Mouse (Mus musculus): ENCODE measurements at regions not wholly inside any gene's neighbourhood (a gene's known extent, or its start where the extent isn't known, plus 50 kb on each side); places are given as distances from the start of the nearest gene placed in this dataset.
"Not testable (repeated sequence)": the region's sequence is repeated elsewhere in the genome, so short reads cannot be mapped to it uniquely, and the experiment has no call there.

- ATAC-seq (ENCODE audit: insufficient read depth); H3K36me3 ChIP-seq (ENCODE audit: insufficient read depth); H3K4me3 ChIP-seq (ENCODE audit: low read depth, low read length); H3K27me3 ChIP-seq (ENCODE audit: insufficient read depth, low read length); H3K9me3 ChIP-seq (ENCODE audit: low read depth, low read length); H3K9ac ChIP-seq; H3K27ac ChIP-seq (ENCODE audit: low read depth); DNase-seq; H3K4me1 ChIP-seq (ENCODE audit: insufficient read depth); H3K4me2 ChIP-seq: not testable (repeated sequence)
- WGBS, result 75% methylated on average over 2 of the region's 2 CpGs
These were observed 971.2 kb downstream of the Agbl1 start for GRCm38 (mm10) chr7:77200903-77201302.

GRCm38 (mm10) chr7:77205604-77206003 is 975.9 kb downstream of the Agbl1 start:
- Histone ChIP-seq H3K36me3 (ENCODE audit: insufficient read depth) (no peaks in the 10 kb centered on the region), H3K9me3 (ENCODE audit: low read depth, low read length) (no peaks in the 10 kb centered on the region), H3K4me3 (ENCODE audit: low read depth, low read length) (no peak overlapping the region), H3K9ac (no peak overlapping the region), H3K4me1 (ENCODE audit: insufficient read depth) (no peaks in the 10 kb centered on the region), H3K27me3 (ENCODE audit: insufficient read depth, low read length) (no peaks in the 10 kb centered on the region), H3K27ac (ENCODE audit: low read depth) (no peak overlapping the region), H3K4me2 (no peak overlapping the region)
- ATAC-seq (ENCODE audit: insufficient read depth), result no peak
- 66% methylated on average over 3 of the region's 3 CpGs for WGBS
- TF ChIP-seq CTCF (IDR thresholded peaks at IDR 0.05; ENCODE audit: low read depth), result no peak
- no peak for DNase-seq

GRCm38 (mm10) chr7:77249391-77249790 is 1019.7 kb downstream of the Agbl1 start:
- H3K27ac ChIP-seq (ENCODE audit: low read depth), result no peak overlapping the region
- H3K4me1 ChIP-seq (ENCODE audit: insufficient read depth), result no peaks in the 10 kb centered on the region
- DNase-seq (no peak), ATAC-seq (ENCODE audit: insufficient read depth) (no peak)
- no peak for TF ChIP-seq CTCF (IDR thresholded peaks at IDR 0.05; ENCODE audit: low read depth)
- 66% methylated on average over 1 of the region's 1 CpGs for WGBS
- no peaks in the 10 kb centered on the region for H3K9me3 ChIP-seq (ENCODE audit: low read depth, low read length)
- H3K36me3 ChIP-seq (ENCODE audit: insufficient read depth), result no peaks in the 10 kb centered on the region
- no peak overlapping the region for H3K4me3 ChIP-seq (ENCODE audit: low read depth, low read length)
- no peak overlapping the region for H3K4me2 ChIP-seq
- H3K9ac ChIP-seq, result no peak overlapping the region
- H3K27me3 ChIP-seq (ENCODE audit: insufficient read depth, low read length), result no peaks in the 10 kb centered on the region

- H3K27ac ChIP-seq (ENCODE audit: low read depth), result no peak overlapping the region
- DNase-seq (no peak), ATAC-seq (ENCODE audit: insufficient read depth) (no peak)
- no peaks in the 10 kb centered on the region for H3K4me1 ChIP-seq (ENCODE audit: insufficient read depth)
- no peaks in the 10 kb centered on the region for H3K9me3 ChIP-seq (ENCODE audit: low read depth, low read length)
- H3K9ac ChIP-seq, result no peak overlapping the region
- no peak overlapping the region for H3K4me2 ChIP-seq
- no peaks in the 10 kb centered on the region for H3K27me3 ChIP-seq (ENCODE audit: insufficient read depth, low read length)
- 61% methylated on average over 4 of the region's 4 CpGs for WGBS
- no peak for TF ChIP-seq CTCF (IDR thresholded peaks at IDR 0.05; ENCODE audit: low read depth)
- H3K36me3 ChIP-seq (ENCODE audit: insufficient read depth), result no peaks in the 10 kb centered on the region
- H3K4me3 ChIP-seq (ENCODE audit: low read depth, low read length), result no peak overlapping the region
These were observed 1058.0 kb downstream of the Agbl1 start for GRCm38 (mm10) chr7:77287657-77288056.

GRCm38 (mm10) chr7:77294984-77295642 is 1065.4 kb downstream of the Agbl1 start:
- H3K9me3 ChIP-seq (ENCODE audit: low read depth, low read length), result no peaks in the 10 kb centered on the region
- WGBS, result 43% methylated on average over 5 of the region's 5 CpGs
- no peak for ATAC-seq (ENCODE audit: insufficient read depth)

GRCm38 (mm10) chr7:77303227-77303626 is 1073.5 kb downstream of the Agbl1 start:
- H3K4me2 ChIP-seq, result no peak overlapping the region
- WGBS, result 45% methylated on average over 3 of the region's 3 CpGs
- no peak for TF ChIP-seq CTCF (IDR thresholded peaks at IDR 0.05; ENCODE audit: low read depth)

More at GRCm38 (mm10) chr7:77294984-77295642, 1065.4 kb downstream of the Agbl1 start:
- H3K4me3 ChIP-seq (ENCODE audit: low read depth, low read length), result no peak overlapping the region
- H3K27me3 ChIP-seq (ENCODE audit: insufficient read depth, low read length), result no peaks in the 10 kb centered on the region
- no peak for DNase-seq
- no peaks in the 10 kb centered on the region for H3K4me1 ChIP-seq (ENCODE audit: insufficient read depth)
- no peak overlapping the region for H3K27ac ChIP-seq (ENCODE audit: low read depth)
- no peaks in the 10 kb centered on the region for H3K36me3 ChIP-seq (ENCODE audit: insufficient read depth)
- H3K9ac ChIP-seq, result no peak overlapping the region
- TF ChIP-seq CTCF (IDR thresholded peaks at IDR 0.05; ENCODE audit: low read depth), result no peak
- H3K4me2 ChIP-seq, result no peak overlapping the region

GRCm38 (mm10) chr7:77303935-77304334 is 1074.2 kb downstream of the Agbl1 start:
- H3K27me3 ChIP-seq (ENCODE audit: insufficient read depth, low read length), result no peaks in the 10 kb centered on the region
- no peaks in the 10 kb centered on the region for H3K4me1 ChIP-seq (ENCODE audit: insufficient read depth)
- no peak overlapping the region for H3K27ac ChIP-seq (ENCODE audit: low read depth)
- no peaks in the 10 kb centered on the region for H3K36me3 ChIP-seq (ENCODE audit: insufficient read depth)
- ATAC-seq (ENCODE audit: insufficient read depth) (no peak; the same call in 1 of the 2 replicates), DNase-seq (peak; percentile 48)
- no peaks in the 10 kb centered on the region for H3K9me3 ChIP-seq (ENCODE audit: low read depth, low read length)
- no peak overlapping the region for H3K4me3 ChIP-seq (ENCODE audit: low read depth, low read length)
- peak overlapping the region; percentile 35; the same call in 1 of the 2 replicates for H3K4me2 ChIP-seq
- no peak for TF ChIP-seq CTCF (IDR thresholded peaks at IDR 0.05; ENCODE audit: low read depth)
- WGBS, result 13% methylated on average over 10 of the region's 11 CpGs
- no peak overlapping the region for H3K9ac ChIP-seq

More at GRCm38 (mm10) chr7:77303227-77303626, 1073.5 kb downstream of the Agbl1 start:
- H3K9ac ChIP-seq, result no peak overlapping the region
- H3K4me3 ChIP-seq (ENCODE audit: low read depth, low read length), result no peak overlapping the region
- DNase-seq (no peak), ATAC-seq (ENCODE audit: insufficient read depth) (no peak)
- no peaks in the 10 kb centered on the region for H3K36me3 ChIP-seq (ENCODE audit: insufficient read depth)
- H3K27me3 ChIP-seq (ENCODE audit: insufficient read depth, low read length), result no peaks in the 10 kb centered on the region
- no peaks in the 10 kb centered on the region for H3K4me1 ChIP-seq (ENCODE audit: insufficient read depth)
- H3K27ac ChIP-seq (ENCODE audit: low read depth), result no peak overlapping the region
- no peaks in the 10 kb centered on the region for H3K9me3 ChIP-seq (ENCODE audit: low read depth, low read length)
